Mouse (Mus musculus): ENCODE measurements around the gene Tcf7l1.
"Not testable (repeated sequence)": the region's sequence is repeated elsewhere in the genome, so short reads cannot be mapped to it uniquely, and the experiment has no call there.

Gene Tcf7l1

DNA sequence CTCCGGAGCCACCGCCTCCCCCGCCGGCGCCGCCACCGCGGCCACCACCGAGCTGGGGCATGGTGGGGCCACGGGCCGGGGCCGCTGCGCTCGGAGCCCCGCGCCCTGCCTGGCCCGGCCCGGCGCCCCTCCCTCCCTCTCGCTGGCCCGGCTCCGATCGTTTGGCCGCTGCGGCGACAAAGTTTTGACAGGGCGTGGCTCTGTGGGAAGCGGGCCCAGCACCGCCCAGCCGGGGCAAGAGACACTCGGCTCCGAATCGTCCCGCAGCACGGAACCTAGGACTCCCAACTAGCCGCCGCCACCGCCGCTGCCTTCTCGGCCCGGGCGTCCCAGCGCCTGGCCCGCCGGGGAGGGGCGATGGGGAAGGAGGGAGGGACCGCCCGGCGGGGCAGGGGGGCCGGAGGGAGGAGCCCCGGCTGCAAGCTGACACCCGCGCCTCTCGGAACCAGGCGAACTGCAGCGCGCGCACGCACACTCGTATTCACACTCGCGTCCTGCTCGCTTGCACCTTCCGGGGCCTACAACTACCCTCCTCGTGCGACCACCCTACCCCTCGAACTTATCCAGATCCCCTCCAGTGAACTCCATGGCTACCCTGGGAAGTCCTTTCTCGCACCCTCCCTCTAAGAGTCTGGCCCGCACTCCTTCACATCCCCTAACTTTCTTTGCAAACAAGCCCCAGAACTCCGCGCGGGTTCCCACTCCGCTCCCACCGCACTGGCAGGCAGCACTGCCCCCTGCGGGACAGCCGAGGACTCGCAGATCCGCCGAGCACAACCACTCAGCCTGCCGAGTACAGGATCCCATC is at the start of gene Tcf7l1:
TSS of gene Tcf7l1 (minus strand) at position 363 of the 808 bp plus-strand sequence.
- peak; percentile 71 to 91 for DNase-seq (ENCODE audit: low spot score in 2 of 2)

DNA sequence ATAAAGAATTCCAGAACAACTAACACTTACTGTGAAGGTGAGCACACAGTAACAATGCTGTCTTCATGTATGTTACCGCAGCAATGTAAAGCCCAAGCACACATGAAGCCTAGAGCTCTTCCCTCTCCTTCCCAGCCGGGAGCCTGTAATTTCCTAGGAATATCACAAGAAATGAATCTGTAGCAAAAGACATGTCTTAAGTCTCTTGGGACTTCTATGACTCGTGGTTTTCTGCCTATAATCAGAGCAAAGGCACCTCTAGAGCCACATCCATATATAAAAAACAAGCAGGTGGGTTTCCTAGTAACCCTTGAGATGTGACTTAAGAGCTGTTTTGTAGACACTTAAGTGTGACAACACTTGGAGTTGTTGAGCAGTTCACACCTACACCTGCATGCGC is 48.7 kb upstream of the Tcf7l1 start:
- no peak for DNase-seq (ENCODE audit: low spot score in 2 of 2)

DNA sequence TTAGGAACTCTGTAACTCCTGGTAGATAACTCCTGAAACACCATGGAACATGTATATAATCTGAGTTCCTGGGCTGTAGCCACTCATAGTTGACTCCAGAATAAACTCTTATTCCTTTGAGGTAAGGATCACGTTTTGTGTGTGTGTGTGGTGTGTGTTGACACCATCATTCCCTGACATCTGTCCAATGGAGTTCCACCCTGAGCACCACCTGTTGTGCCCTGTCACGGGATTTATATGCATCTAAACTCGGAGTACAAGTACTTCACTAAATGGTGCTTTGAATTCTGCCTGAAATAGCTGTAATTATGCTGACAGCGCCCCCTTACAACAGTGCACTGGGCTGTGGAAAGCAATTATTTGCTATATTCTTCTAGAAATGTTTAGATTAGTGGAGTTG is 45.5 kb upstream of the Tcf7l1 start:
- no peak for DNase-seq (ENCODE audit: low spot score in 2 of 2)

DNA sequence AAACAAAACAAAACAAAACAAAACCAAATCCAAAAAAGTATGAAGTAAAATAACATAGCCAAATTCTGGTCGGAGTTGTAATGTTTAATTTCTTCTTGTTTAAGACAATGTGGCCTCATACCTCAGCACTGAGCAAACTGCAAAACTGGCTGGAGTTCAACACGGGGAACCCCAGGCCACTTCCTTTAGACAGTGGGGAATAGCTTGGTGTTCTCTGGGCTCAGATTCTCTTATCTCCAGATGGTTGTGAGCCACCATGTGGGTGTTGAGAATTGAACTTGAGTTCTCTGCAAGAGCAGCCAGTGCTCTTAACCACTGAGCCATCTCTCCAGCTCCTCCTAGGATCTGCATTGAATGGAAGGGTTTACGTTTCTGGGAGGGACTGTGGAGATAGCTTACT is 42.8 kb upstream of the Tcf7l1 start:
- no peak for DNase-seq (ENCODE audit: low spot score in 2 of 2)

DNA sequence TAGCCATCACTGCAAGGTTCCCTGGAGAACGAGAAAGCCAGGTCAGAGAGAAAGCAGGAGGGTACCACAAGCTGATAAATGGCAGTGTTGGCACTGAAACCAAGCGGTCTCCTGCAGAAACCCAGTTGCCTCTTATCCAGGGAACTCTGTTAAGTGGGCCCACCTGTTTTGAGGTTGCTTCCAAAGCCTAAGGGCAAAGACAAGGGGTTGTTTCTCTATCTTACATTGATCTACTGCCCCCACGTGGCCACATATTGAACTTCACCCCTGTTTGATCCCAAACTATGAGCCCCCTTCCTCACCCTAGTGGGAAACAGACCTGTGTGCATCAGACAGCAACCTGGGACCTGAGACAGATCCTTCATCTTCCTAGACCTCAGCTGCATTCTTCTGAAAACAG is 42.2 kb upstream of the Tcf7l1 start:
- peak; percentile 29 to 63 for DNase-seq (ENCODE audit: low spot score in 2 of 2)

DNA sequence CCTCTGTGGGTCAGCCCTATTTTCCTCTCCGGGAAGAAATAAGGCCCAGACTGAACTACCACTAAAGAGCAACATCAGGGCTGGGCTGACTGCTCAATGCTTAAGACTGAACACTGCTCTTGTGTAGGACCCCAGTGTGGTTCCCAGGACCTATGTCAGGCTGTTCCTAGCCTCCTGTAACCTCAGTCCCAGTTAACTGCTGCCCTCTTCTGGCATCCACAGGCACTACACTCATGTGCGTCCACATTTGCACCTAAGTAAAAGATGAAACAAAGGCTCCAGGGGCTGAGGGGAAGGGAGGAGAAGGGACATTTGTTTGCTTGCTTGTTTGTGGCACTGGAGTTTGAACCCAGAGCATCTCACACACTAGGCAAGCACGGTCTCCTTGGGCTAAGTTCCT is 39.8 kb upstream of the Tcf7l1 start:
- no peak for DNase-seq (ENCODE audit: low spot score in 2 of 2)

DNA sequence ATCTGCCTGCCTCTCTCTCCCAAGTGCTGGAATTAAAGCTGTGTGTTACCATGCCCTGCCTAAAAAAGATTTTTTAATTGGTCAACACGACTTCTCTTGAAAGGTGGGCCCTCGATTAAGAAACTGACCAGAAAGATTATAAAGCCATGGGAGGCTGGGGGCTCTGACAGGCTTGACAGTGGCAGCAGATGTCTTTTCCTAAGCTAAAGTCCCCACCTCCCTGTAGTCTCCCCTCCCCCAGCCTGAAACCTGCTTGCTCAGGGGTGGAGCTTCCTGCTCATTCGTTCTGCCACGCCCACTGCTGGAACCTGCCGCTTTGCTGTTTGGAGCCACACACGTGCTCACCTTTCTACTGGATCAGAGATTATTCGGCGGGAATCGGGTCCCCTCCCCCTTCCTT is 39.0 kb upstream of the Tcf7l1 start:
- DNase-seq (ENCODE audit: low spot score in 2 of 2): not testable (repeated sequence)

DNA sequence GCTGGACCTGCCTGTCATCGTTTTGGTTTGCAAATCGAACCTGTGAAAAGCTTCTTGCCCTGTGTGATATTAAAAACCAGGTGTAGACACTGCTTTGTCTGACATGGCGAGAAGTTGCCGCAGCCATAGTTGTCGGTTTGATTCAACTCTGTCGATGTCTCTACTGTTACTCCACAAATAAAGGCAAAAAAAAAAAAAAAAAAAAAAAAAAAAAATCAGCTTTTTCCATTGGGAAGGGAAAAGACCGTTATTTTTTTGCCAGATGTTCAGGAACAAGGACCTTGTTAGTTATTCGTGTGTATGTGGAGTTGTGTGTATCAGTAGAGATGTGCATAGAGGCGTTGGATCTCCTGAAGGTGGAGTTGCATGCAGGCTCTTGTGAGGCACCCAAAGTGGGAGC is 36.7 kb upstream of the Tcf7l1 start:
- no peak for DNase-seq (ENCODE audit: low spot score in 2 of 2)

DNA sequence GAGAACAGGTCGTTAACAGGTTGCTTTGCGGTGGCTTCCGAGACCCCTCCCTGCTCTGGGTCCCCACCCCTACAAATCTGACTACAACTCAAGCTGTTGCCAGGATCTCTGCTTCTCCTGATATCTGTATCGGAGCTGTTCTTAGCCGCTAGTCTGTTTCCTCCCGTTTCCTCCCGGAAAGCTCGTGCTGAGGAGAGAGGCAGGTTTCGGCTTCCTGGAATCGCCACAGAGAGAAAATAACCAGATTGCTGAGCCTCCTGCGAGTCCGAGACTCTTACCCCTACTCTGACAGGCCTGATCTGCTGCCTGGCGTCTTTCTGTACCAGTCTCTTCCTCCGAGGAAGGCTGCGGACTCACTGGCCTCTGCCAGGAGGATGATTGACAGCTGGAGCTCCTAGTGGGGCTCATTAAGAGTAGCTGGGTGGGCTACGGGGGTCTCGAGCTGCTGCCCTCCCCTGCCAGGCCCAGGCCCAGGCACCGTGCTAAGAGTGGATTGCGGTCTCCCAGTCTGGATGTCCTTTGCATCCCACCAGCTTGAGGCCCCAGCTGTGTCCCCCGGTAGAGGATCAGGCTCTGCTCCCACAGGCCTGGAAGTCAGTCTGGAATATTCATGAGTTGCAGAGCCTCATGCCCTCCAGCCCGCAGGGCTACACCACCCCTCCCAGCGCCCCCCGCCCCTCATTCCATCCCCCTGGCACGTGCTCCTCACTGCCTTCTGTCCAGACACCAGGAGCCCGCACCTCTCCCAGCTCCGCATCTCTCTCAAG is 36.1 kb upstream of the Tcf7l1 start:
- no peak for DNase-seq (ENCODE audit: low spot score in 2 of 2)

DNA sequence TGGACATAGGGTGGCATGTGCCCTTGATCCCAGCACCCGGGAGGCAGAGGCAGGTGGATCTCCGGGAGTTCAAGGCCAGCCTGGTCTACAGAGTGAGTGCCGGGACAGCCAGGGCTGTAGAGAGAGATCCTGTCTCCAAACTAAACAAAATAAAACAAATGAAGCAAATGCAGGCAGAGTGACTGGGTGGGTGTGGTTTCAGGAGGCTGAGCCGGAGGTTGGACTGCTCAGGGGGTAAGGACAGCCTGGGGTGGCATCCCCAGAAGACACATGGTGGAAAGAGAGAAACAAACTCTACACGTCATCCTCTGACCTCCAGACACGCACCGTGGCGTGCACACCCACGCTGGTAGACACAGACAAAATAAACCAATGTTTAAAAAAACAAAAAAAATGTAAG is 24.4 kb upstream of the Tcf7l1 start:
- no peak for DNase-seq (ENCODE audit: low spot score in 2 of 2)

DNA sequence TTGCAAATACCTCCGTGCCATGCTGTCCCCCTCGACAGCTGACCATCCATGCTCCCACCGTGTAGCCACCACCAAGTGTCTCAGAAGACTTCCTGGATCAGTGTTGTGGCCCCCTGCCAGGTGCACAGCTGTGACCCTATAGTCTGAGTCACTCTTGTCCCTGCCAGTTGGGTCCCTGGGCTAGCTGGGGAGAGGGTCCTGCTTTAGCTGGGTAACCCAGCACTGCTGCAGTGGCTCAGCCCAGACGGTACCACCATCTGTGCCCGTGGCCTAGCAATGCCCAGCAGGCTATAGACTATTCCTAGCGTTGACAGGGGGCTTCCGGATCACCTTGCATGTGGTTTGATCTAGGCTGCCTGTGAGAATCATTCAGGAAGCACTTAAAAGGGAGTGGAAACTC is 21.2 kb upstream of the Tcf7l1 start:
- no peak for DNase-seq (ENCODE audit: low spot score in 2 of 2)

DNA sequence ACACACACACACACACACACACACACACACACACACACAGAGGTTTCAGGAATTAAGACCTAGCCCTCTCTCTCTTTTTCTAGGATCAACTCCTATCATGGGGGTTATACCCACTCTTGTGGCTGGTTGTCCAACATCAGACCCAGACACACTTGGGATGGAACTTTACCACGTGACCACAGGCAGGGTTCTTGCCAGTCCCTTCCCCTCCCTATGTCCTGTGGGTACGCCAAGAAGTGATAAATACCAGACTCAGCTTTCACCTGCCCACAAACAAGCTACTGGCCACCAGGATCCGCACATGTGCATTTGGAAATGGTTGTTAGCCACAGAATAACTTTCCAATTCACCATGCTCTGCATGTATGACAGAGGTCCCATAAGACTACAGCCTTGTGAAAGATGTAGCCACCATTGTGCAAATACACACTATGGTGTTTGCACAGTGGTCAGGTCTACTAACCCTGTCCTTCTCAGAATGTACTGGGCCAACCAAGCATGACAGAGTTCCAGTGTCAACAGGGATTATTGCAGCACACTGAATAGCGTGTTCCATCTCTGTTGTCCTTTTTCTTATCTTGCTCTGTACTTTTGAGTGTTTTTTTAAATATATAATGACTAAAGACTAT is 20.6 kb upstream of the Tcf7l1 start:
- no peak for DNase-seq (ENCODE audit: low spot score in 2 of 2)

DNA sequence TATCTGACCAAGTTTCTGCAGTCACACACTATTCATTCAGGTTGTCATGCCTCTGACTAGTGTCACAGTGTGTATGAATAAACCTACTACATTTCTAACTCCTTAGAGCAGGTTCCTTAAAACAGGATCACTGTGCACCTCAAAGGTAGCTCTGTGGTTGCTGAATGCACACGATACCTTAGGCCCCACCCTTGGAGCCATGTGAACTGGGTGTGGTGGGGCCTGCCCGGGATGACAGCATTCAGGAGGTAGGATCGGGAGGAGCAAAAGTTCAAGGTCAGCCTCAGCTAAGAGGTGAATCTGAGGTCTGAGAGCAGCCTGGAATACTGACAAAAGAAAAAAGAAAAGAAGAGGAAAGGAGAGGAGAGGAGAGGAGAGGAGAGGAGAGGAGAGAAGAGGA is 19.3 kb upstream of the Tcf7l1 start:
- no peak for DNase-seq (ENCODE audit: low spot score in 2 of 2)

DNA sequence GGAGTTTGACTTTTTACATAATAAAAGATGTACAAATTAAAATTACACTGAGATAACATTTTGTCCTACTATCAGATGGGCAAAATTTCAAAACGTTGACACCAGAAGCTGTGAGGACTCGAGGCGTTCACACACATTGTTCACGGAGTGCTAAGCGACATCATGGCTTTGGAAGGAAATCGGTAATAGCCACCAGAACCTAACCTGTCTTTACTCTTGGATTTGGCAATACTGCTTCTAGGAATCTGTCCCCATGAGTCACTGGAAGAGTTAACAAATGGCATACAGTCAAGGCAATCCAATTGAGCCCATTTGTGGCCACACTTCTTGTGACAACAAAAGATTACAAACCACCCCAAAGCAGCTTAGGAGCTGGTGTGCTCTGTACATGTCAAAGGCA is 14.6 kb upstream of the Tcf7l1 start:
- DNase-seq (ENCODE audit: low spot score in 2 of 2): no peak

DNA sequence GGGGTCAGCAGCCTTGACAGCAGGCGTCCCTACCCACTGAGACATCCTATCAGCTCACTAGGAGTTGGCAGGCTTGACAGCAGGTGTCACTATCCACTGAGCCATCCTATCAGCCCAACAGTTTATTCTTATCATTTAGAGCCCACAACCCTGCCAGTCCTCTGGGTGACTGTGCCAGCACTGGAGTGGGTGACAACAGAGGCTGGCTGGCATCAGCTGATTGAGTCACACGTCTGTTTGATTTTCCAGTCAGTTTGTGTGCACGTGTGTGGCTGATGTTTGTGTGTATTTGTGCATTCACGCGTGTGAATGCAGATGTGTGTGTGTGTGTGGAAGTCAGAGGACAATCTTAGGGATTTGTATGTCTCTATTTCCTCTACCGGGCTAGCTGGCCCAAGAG is 13.1 kb upstream of the Tcf7l1 start:
- no peak for DNase-seq (ENCODE audit: low spot score in 2 of 2)

DNA sequence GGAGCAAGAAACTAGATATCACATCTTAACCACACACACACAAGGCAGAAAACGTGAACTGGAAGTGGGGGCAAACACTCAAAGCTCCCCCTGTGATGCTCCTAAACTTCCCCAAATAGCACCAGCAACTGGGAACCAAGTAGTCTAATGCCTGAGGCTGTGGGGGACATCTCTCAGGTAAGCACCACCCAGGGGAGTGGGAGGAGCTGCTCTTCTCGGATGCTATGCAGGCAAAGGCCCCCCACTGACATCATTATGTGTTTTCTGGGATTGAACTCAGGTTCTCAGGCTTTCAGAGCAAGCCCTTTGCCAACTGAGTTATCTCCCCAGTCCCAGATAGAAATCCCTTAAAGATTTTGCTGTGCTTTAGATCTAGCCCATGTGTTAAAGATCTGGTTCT is 11.6 kb upstream of the Tcf7l1 start:
- no peak for DNase-seq (ENCODE audit: low spot score in 2 of 2)

DNA sequence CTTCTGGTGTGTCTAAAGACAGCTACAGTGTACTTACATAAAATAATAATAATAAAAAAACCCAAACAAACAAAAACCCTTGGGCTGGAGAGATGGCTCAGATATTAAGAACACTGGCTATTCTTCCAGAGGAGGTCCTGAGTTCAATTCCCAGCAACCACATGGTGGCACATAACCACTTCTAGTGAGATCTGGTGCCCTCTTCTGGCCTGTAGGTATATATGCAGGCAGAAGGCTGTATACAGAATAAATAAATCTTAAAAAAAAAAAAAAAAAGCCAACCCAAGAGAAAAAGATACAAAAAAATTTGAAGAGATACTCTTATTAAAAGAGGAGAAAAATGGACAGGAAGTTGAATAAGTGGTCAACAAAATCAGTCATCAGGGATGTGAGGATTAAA is 8.7 kb upstream of the Tcf7l1 start:
- DNase-seq (ENCODE audit: low spot score in 2 of 2): no peak

DNA sequence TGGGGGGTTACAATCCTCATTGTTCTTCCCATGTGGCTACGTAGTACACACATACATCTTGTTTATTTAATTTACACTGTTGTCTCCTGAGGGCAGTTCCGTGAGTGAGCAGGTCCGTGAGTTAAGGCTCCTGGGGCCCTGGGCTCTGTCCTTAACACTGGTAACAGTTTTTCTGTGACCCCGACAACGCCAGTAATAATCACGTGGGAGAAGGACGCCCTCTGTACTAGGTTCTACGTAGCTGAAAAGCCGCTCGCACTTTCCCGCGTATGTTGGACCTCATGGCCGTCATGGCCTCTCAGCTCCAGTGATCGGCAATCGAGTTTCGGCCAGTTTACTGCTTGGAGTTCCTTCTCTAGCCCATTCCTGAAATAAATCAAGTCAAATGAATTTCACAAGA is 6.4 kb upstream of the Tcf7l1 start:
- no peak for DNase-seq (ENCODE audit: low spot score in 2 of 2)

DNA sequence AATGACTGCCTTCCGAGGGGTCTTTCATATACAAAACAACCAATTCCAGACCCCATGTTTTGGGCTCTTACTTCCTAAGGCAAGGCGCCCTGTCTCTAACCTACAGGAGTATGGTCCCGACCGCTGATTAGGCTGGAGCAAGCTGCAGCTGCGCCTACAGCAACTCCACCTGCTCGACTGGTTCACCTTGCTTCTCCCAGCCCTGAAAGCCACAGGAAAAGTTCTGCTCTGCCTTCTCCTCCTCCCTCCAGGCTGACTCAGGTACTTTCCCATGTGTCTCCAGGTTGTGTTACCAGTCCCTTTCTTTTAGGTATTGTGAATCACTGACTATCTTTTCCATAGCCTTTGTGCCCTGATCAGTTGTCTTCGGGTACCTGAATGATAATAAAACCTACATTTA is 5.8 kb upstream of the Tcf7l1 start:
- DNase-seq (ENCODE audit: low spot score in 2 of 2): no peak

DNA sequence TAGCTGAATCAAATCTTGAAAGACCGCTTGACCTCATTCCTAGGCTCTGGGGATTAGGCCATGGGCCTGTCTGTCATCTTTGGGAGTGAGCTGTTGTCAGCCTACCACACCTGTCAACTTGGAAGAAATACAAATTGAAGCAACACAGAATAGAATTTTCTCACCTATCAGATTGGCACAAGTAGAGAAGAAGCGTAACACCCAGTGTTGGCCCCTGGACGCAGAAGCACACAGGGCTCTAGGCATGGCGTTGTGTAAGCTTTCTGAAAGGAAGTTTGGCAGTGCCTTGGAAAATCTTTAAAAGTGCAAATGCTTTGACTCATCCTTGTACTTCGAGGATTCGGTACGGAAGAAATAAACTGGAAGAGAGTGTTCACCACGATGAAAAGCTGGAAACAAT is 3.6 kb upstream of the Tcf7l1 start:
- no peak for DNase-seq (ENCODE audit: low spot score in 2 of 2)

DNA sequence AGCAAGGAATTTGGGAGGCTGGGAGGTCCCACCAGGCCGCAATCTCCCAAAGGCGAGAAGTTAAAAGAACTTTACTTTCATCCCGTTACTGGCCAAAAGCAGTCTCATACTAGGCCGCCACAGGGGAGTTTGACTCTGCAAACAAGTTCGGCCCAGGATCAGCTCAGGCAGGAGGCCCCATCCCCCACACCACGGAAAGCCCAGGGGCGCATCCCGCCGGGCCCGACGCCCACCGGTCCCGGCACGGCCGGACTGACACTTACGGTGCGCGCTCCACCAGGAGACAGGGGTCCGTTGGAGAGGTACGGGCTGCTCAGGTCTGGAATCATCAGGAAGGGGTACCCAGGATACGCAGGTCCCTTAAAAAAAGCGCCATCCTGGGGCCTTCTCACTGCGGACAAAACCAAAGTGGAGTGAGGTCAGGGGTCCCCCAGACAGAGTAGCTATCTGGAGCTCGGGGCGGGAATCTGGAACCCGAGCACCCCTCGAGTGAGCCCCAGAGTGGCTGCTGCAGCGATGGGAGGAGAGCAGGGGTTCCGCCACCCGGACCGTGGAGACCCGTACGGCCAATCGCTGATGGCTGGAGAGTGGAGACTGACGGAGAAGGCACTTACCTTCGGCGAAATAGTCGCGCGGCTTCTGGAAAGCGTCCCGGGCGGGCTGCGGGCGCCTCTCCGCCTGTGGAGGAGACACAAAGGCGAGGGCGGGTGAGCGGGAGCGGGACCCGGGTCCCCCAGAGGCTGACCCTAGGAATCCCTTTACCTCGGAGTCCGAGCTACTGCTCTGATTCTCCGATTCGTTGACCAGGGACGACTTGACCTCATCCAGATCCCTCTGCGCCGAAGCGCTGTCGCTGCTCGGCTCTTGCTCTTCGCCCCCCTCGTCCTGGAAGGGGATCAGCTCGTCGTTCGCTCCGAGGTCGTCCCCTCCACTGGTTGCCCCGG is 834 bp downstream of the Tcf7l1 start:
- peak in 1 of 2 experiments; percentile 22 for DNase-seq (ENCODE audit: low spot score in 2 of 2)

Data from frontal cortex, postnatal 14 days (tissue).